Mouse (Mus musculus) stomach, embryonic 15.5 days (tissue): ENCODE data around the gene Mmp21. TPM values are rescaled to one million over a fixed set of nuclear protein-coding genes. Genes with fewer than 3 reads are reported as not detected.
"Not testable (repeated sequence)": the region's sequence is repeated elsewhere in the genome, so short reads cannot be mapped to it uniquely, and the experiment has no call there.

ENCODE experiments used
- ATAC-seq: fragments of 200-750 bp; cut with Nextera tagmentation; 2 replicates; pipeline ENCODE4 v1.8.0; 2017; ENCODE audit warnings: low read depth, moderate number of reproducible peaks, moderate TSS enrichment; ENCODE audit not compliant: insufficient read depth, low FRiP score
- H3K27ac ChIP-seq: fragments of 300-500 bp; sonication (generic); 2 replicates; pipeline ENCODE4 v1.5.1; 2015; ENCODE audit warnings: mild to moderate bottlenecking, inconsistent platforms
- H3K27me3 ChIP-seq: fragments of 300-500 bp; sonication (generic); replicated peaks from 2 replicates; pipeline ENCODE4 v1.6.1; 2015; ENCODE audit warnings: inconsistent platforms
- H3K36me3 ChIP-seq: fragments of 300-500 bp; sonication (generic); 2 replicates; pipeline ENCODE4 v1.6.1; 2015; ENCODE audit warnings: inconsistent platforms
- H3K4me1 ChIP-seq: fragments of 300-500 bp; sonication (generic); 2 replicates; pipeline ENCODE4 v1.6.1; 2015; ENCODE audit warnings: inconsistent platforms
- H3K4me2 ChIP-seq: fragments of 300-500 bp; sonication (generic); 2 replicates; pipeline ENCODE4 v1.6.1; 2015; ENCODE audit warnings: mild to moderate bottlenecking, inconsistent platforms
- H3K4me3 ChIP-seq: fragments of 300-500 bp; sonication (generic); replicated peaks from 2 replicates; pipeline ENCODE4 v1.5.1; 2015; ENCODE audit warnings: inconsistent platforms
- H3K9ac ChIP-seq: fragments of 300-500 bp; sonication (generic); 2 replicates; pipeline ENCODE4 v1.6.1; 2015; ENCODE audit warnings: inconsistent platforms
- H3K9me3 ChIP-seq: fragments of 300-500 bp; sonication (generic); 2 replicates; pipeline ENCODE4 v1.6.1; 2016; ENCODE audit warnings: inconsistent platforms
- WGBS: fragments of 180-500 bp; shearing (Covaris S2); methylation state at CpG from one replicate; pipeline ENCODE4 v1.1.7; 2015; 5-methylcytosine and 5-hydroxymethylcytosine counted together
- polyA plus RNA-seq: library from polyadenylated mRNA; unstranded; fragments of >200 nt; fragmentation: Nextera tagmentation; extraction: Ambion mirVana; gene quantifications from 2 replicates; pipeline ENCODE4 v1.2.1, GENCODE M21; 2015

The Mmp21 gene
- polyA plus RNA-seq, 1 experiment from 2014 or later = not detected

DNA sequence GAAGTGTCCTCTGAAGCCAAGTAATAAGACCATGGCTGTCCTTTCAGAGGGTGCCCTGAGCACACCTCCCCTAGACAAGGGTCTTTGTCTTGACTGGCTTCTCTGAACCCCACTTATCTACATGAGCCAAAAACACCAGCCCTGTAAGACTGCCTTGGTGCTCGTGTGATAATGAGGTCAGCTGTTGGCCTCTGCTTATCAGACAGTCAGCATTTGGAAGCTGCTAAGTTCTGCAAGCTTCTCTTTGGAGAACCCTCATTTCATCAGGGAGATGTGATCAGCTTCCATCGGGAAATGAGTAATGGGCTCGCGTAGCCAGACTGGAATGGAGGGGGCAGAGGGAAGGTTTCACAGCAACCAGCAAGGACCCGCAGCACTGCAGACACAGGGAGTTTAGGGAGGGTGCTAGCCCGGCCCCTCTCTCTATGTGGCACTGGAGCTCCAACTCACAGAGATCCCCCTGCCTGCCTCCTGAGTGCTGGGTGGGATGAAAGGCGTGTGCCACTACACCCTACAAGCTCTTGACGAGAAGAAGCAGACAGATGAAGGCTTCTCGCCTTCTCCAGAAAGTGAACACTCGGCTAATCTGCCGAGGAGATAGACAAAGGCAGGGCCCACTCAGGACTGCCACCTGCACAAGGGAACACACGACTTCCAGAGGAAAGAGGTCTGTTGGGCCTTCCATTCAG lies 18.3 kb upstream of the Mmp21 start:
- peak; percentile 88 for ATAC-seq
- H3K27me3 ChIP-seq = no peaks in the 10 kb centered on the region
- 82% methylated on average over 12 of the region's 12 CpGs for WGBS

DNA sequence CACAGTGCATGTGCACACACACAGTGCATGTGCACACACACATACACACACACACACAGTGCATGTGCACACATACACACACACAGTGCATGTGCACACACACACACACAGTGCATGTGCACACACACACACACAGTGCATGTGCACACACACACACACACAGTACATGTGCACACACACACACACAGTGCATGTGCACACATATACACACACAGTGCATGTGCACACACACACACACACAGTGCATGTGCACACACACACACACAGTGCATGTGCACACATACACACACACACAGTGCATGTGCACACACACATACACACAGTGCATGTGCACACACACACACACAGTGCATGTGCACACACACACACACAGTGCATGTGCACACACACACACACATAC lies 5.8 kb upstream of the Mmp21 start:
- not testable (repeated sequence) for H3K4me1 ChIP-seq

More for the DNA sequence above, 18.3 kb upstream of the Mmp21 start:
- Histone ChIP-seq H3K36me3 (no peaks in the 10 kb centered on the region), H3K4me2 (no peak overlapping the region), H3K4me1 (no peaks in the 10 kb centered on the region), H3K9me3 (no peaks in the 10 kb centered on the region), H3K4me3 (no peak overlapping the region), H3K27ac (no peak overlapping the region), H3K9ac (no peak overlapping the region)

DNA sequence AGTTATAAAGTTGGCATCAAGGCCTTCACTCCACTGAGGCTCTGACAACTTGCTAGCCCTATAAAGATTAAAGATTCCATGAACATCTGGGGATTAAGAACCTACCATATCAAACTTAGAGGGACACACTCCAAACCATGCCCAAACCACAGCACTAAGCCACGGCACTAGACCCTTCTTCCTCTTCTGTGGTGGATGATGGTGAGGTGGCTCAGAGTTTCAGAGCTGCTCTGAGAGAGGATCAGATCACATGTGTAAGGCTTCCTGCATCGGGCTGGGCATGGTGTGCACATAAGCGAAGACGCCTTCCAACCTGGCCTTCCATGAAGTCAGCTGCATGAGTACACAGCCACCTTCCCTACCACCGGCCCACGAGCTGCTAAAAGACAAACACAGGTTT lies 4.8 kb upstream of the Mmp21 start:
- Histone ChIP-seq H3K9ac (no peak overlapping the region), H3K27me3 (no peaks in the 10 kb centered on the region), H3K4me1 (no peaks in the 10 kb centered on the region), H3K36me3 (peaks cover 17% of the 10 kb centered on the region), H3K9me3 (no peaks in the 10 kb centered on the region), H3K27ac (no peak overlapping the region), H3K4me2 (no peak overlapping the region), H3K4me3 (no peak overlapping the region)
- WGBS = 95% methylated on average over 6 of the region's 6 CpGs
- ATAC-seq = no peak

More for the DNA sequence above, 5.8 kb upstream of the Mmp21 start:
- not testable (repeated sequence) for H3K27me3 ChIP-seq, H3K9ac ChIP-seq, H3K4me3 ChIP-seq, H3K4me2 ChIP-seq, H3K27ac ChIP-seq, ATAC-seq, H3K9me3 ChIP-seq
- peaks cover 18% of the 10 kb centered on the region for H3K36me3 ChIP-seq

DNA sequence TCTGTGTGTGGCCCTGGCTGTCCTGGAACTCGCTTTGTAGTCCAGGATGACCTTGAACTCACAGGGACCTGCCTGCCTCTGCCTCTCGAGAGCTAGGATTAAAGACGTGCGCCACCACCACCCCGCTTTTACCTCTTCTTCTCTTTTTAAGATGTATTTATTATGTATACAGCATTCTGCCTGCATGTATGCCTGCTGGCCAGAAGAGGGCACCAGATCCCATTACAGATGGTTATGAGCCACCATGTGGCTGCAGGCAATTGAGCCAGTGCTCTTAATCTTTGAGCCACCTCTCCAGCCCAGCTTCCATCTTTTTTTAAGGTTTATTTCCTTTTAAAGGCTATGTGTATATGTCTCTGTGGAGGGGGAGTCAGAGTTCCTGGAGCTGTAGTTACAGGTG lies 4.2 kb upstream of the Mmp21 start:
- peaks cover 12% of the 10 kb centered on the region for H3K36me3 ChIP-seq
- H3K27ac ChIP-seq = no peak overlapping the region
- H3K4me2 ChIP-seq = no peak overlapping the region
- H3K9me3 ChIP-seq = no peaks in the 10 kb centered on the region
- ATAC-seq = no peak
- H3K9ac ChIP-seq = no peak overlapping the region
- H3K27me3 ChIP-seq = no peaks in the 10 kb centered on the region
- 89% methylated on average over 5 of the region's 5 CpGs for WGBS
- no peaks in the 10 kb centered on the region for H3K4me1 ChIP-seq
- no peak overlapping the region for H3K4me3 ChIP-seq

DNA sequence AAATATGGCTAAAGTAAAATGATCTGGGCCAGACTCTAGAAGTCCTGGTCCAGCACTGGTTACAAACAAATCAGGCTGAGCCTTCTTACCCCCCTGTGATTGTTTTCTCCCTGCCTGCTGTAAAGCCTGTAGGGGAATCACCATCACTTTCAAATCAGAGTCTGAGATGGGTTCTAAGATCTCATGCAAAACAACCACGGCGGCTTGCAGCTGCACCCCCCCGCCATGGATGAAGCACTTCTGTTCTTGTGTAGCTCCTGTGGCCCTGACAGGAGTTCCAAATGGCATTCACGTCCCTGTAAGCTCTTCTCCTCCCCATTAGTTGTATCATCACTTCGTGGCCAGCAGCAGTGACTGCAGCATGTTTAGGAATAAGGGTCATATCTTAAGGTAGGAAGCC lies 3.8 kb upstream of the Mmp21 start:
- no peak overlapping the region for H3K4me2 ChIP-seq
- no peak for ATAC-seq
- no peak overlapping the region for H3K4me3 ChIP-seq
- WGBS = 78% methylated on average over 5 of the region's 5 CpGs
- H3K9ac ChIP-seq = no peak overlapping the region
- H3K9me3 ChIP-seq = no peaks in the 10 kb centered on the region
- no peaks in the 10 kb centered on the region for H3K4me1 ChIP-seq
- H3K27ac ChIP-seq = no peak overlapping the region
- peaks cover 11% of the 10 kb centered on the region for H3K36me3 ChIP-seq
- H3K27me3 ChIP-seq = no peaks in the 10 kb centered on the region

DNA sequence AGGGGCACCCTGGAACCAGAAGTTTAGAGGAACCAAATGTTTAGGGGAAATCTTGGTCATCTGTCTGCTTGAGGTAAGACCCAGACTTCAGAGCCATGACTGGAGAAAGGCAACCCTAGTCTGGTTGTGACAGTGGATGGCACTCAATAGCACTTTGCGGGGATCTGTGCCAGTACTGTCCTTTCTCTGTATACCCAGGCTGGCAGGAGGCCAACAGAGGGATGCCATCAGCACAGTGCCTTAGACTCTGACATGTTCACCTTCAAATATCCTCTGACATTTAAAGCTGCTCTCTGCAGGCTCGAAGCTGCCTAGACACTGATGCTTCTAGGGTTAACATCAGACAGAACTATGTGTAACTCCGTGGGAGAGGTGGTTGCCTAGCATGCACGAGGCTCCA lies 422 bp downstream of the Mmp21 start:
- no peaks in the 10 kb centered on the region for H3K9me3 ChIP-seq
- H3K27ac ChIP-seq = no peak overlapping the region
- H3K27me3 ChIP-seq = no peaks in the 10 kb centered on the region
- no peak overlapping the region for H3K9ac ChIP-seq
- 62% methylated on average over 4 of the region's 4 CpGs for WGBS
- no peak for ATAC-seq
- 0 out of 2 replicates have a peak, but pooled peaks cover 5% of the 10 kb centered on the region for H3K36me3 ChIP-seq
- no peaks in the 10 kb centered on the region for H3K4me1 ChIP-seq
- H3K4me2 ChIP-seq = no peak overlapping the region
- H3K4me3 ChIP-seq = no peak overlapping the region

DNA sequence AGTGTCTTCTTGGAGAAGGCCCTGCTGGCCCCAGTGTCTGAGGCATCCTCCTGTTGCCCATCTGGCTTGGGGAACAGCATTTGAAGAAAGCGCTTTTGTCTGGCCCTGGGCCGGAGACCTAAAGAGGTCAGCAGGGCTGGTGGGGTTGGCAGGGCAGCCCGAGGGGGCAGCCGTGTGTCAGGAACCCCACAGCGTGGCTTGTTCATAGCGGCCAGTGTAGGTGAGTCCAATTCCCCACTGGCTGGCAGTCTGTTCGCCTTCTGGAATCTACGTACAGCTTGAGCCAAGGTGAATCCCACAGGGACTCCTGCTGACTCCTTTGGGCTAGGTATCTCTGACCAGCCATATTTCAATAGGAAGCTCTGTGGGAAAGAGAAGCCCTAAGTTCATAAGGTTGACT lies 1.1 kb downstream of the Mmp21 start:
- H3K36me3 ChIP-seq = 0 out of 2 replicates have a peak, but pooled peaks cover 5% of the 10 kb centered on the region
- H3K4me2 ChIP-seq = no peak overlapping the region
- no peak overlapping the region for H3K9ac ChIP-seq
- ATAC-seq = no peak
- no peaks in the 10 kb centered on the region for H3K27me3 ChIP-seq
- H3K9me3 ChIP-seq = no peaks in the 10 kb centered on the region
- H3K27ac ChIP-seq = no peak overlapping the region
- no peak overlapping the region for H3K4me3 ChIP-seq
- H3K4me1 ChIP-seq = no peaks in the 10 kb centered on the region
- WGBS = 88% methylated on average over 8 of the region's 8 CpGs

DNA sequence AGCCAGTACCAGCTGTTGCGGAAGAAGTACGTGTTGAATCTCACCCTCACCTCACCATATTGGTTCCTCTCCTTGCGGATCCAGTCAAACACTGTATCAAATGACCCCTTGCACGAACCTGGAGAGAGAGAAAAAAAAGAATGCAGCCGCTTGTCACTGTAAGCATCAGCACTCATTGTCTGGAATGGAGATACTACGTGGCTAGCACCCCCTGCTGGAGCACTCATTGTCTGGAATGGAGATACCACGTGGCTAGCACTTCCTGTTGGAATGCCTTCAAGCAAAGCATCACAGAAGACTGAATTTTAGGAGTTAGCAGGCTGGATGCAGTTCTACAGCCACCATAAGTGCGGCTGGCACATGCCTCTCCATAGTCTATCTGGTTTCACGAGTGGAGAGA lies 3.9 kb downstream of the Mmp21 start:
- no peaks in the 10 kb centered on the region for H3K4me1 ChIP-seq
- no peak overlapping the region for H3K4me3 ChIP-seq
- no peaks in the 10 kb centered on the region for H3K27me3 ChIP-seq
- peaks cover 24% of the 10 kb centered on the region for H3K36me3 ChIP-seq
- H3K9ac ChIP-seq = no peak overlapping the region
- no peak for ATAC-seq
- WGBS = 72% methylated on average over 9 of the region's 9 CpGs
- H3K27ac ChIP-seq = no peak overlapping the region
- no peaks in the 10 kb centered on the region for H3K9me3 ChIP-seq
- no peak overlapping the region for H3K4me2 ChIP-seq

DNA sequence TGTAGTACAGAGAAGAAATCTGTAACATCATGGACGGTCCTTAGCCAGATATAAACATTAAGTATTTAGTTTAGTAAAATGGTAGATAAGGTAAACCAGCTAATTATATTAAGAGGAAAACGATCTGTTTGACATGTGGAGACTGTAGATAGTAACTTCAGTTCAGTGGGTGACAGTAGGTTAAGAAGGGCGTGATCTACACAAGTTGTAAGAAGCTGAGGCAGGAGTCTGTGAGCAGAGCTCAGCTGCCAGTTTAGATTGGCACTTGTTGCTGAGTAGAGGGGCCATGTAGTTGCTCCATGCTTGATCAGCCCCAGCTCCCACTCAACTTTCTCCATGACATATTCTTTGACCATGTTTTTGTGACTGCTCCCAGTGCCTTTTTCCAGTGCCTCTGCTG lies 9.0 kb downstream of the Mmp21 start:
- H3K9ac ChIP-seq = no peak overlapping the region
- no peaks in the 10 kb centered on the region for H3K4me1 ChIP-seq
- no peak overlapping the region for H3K4me3 ChIP-seq
- H3K9me3 ChIP-seq = no peaks in the 10 kb centered on the region
- ATAC-seq = no peak
- H3K27me3 ChIP-seq = no peaks in the 10 kb centered on the region
- H3K36me3 ChIP-seq = peaks cover 42% of the 10 kb centered on the region
- H3K27ac ChIP-seq = no peak overlapping the region
- 72% methylated on average over 3 of the region's 3 CpGs for WGBS
- no peak overlapping the region for H3K4me2 ChIP-seq

DNA sequence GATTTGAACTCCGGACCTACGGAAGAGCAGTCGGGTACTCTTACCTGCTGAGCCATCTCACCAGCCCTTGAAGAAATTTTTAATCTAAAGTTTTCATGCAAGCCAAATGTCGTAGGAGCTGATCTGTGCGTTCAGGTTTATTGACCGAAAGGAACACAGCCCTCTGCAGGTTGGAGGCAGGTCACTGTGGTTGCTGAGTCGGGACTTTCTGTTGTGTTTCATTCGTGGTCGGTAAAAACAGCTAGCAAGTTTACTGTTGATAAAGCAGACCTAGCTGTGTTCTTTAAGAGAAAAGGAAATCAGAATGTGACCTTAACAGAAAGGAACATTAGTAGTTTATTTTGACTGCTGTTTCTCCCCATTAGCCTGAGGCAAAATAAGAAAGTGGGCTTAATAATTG lies 9.9 kb downstream of the Mmp21 start:
- no peak overlapping the region for H3K27ac ChIP-seq
- H3K9me3 ChIP-seq = no peaks in the 10 kb centered on the region
- 93% methylated on average over 9 of the region's 9 CpGs for WGBS
- H3K4me3 ChIP-seq = no peak overlapping the region
- no peak for ATAC-seq
- no peaks in the 10 kb centered on the region for H3K4me1 ChIP-seq
- H3K36me3 ChIP-seq = peaks cover 47% of the 10 kb centered on the region
- no peak overlapping the region for H3K9ac ChIP-seq
- H3K27me3 ChIP-seq = no peaks in the 10 kb centered on the region
- no peak overlapping the region for H3K4me2 ChIP-seq

DNA sequence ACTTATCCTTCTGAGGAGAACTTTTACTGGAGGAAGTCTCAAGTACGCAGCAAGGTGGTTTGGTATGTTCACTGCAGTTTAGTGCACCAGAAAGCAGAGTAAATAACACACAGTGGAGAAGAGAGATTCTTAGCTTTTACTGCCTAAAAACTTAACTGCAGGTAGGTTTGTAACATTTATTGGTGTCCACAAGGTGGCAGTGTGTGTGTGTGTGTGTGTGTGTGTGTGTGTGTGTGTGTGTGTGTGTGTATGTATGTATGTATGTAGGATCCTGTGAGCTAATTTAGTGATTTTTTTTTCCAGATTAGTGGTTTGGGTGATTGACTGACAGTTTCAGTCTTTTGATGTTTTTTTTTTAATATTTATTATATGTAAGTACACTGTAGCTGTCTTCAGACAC lies 10.8 kb downstream of the Mmp21 start:
- Histone ChIP-seq H3K4me2 (no peak overlapping the region), H3K4me3 (no peak overlapping the region), H3K9me3 (no peaks in the 10 kb centered on the region), H3K9ac (no peak overlapping the region), H3K36me3 (peaks cover 53% of the 10 kb centered on the region), H3K4me1 (no peaks in the 10 kb centered on the region), H3K27me3 (no peaks in the 10 kb centered on the region), H3K27ac (no peak overlapping the region)
- no peak for ATAC-seq
- 90% methylated on average over 1 of the region's 1 CpGs for whole genome bisulfite sequencing

DNA sequence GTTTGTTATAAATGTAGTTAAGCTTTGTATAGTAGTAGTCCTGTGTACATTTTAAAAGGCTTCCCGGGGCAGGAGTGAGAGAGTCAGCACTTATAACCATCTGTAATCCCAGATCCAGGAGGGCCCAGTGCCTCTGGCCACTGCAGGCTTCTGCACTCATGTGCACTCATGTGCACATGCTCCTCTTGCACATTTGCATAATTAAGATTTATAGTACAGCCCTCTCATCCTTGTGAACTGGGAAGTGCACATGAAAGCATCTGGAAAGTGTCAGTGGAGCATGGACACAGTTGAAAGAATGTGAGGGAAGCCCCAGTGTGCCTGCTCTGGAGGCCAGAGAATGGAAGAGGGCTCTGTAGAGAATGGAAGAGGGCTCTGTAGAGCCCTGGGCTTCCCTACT lies 17.4 kb downstream of the Mmp21 start:
- Histone ChIP-seq H3K4me2 (no peak overlapping the region), H3K36me3 (peaks cover 67% of the 10 kb centered on the region), H3K27ac (no peak overlapping the region), H3K9me3 (no peaks in the 10 kb centered on the region), H3K4me1 (no peaks in the 10 kb centered on the region), H3K27me3 (no peaks in the 10 kb centered on the region), H3K9ac (no peak overlapping the region), H3K4me3 (no peak overlapping the region)
- no peak for ATAC-seq
- WGBS = 77% methylated on average over 1 of the region's 1 CpGs

DNA sequence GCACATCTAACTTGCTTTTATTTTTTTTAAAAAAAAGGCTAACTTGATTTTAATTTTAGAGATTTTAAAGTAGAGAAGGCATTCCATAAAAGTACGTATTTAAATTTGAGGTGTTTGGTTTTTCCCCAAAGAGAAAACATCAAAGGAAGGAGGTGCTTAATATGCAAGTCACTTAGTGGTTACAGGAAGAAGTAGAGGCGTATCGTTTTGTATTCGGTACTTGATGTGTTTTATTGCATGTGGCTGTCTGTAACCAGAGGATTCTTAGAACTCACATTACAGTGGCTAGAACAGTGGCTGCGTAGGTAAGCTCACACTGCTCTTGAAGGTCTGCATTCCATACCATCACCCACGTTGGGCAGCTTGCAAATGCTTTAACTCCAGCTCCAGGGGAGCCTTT lies 34.1 kb downstream of the Mmp21 start:
- H3K4me1 ChIP-seq = no peaks in the 10 kb centered on the region
- no peak overlapping the region for H3K9ac ChIP-seq
- H3K9me3 ChIP-seq = no peaks in the 10 kb centered on the region
- ATAC-seq = no peak
- H3K27me3 ChIP-seq = no peaks in the 10 kb centered on the region
- WGBS = 88% methylated on average over 6 of the region's 6 CpGs
- no peak overlapping the region for H3K4me3 ChIP-seq
- H3K36me3 ChIP-seq = peaks cover 67% of the 10 kb centered on the region
- H3K27ac ChIP-seq = no peak overlapping the region
- H3K4me2 ChIP-seq = no peak overlapping the region
